Mouse (Mus musculus) forelimb bud, embryonic 11.5 days (tissue): Measurements from ENCODE around the gene Etfb.

Experiments used
- DNase-seq: peaks from one replicate; pipeline ENCODE4 v3.0.0-alpha.2; 2012; ENCODE audit warnings: low read depth, low spot score

Etfb gene

GRCm38 (mm10) chr7:43448246-43448645 lies 4.4 kb downstream of the Etfb start:
- no peak for DNase-seq

- no peak for DNase-seq
These were observed 5.9 kb downstream of the Etfb start for GRCm38 (mm10) chr7:43449811-43450210.

GRCm38 (mm10) chr7:43451726-43452125 lies 7.8 kb downstream of the Etfb start:
- no peak for DNase-seq

- DNase-seq = no peak
These were observed 8.7 kb downstream of the Etfb start for GRCm38 (mm10) chr7:43452609-43453008.

- DNase-seq = no peak
These were observed 9.9 kb downstream of the Etfb start for GRCm38 (mm10) chr7:43453599-43454355.

GRCm38 (mm10) chr7:43454371-43454770 lies 10.5 kb downstream of the Etfb start:
- no peak for DNase-seq

- DNase-seq = no peak
These were observed 19.0 kb downstream of the Etfb start, which contains the start of gene Vsig10l for GRCm38 (mm10) chr7:43462851-43463250. Vsig10l (plus strand) TSS chr7:43463151.

- DNase-seq = no peak
These were observed 20.1 kb downstream of the Etfb start for GRCm38 (mm10) chr7:43463976-43464375.

- DNase-seq = peak; percentile 35
These were observed 21.0 kb downstream of the Etfb start for GRCm38 (mm10) chr7:43464864-43465343.

- peak; percentile 66 for DNase-seq
These were observed 21.6 kb downstream of the Etfb start for GRCm38 (mm10) chr7:43465344-43466098.

GRCm38 (mm10) chr7:43466099-43466694 lies 22.3 kb downstream of the Etfb start:
- peak; percentile 68 for DNase-seq

- DNase-seq = peak; percentile 49
These were observed 26.5 kb downstream of the Etfb start for GRCm38 (mm10) chr7:43470373-43470772.

GRCm38 (mm10) chr7:43475706-43476105 lies 31.8 kb downstream of the Etfb start:
- DNase-seq = no peak

- no peak for DNase-seq
These were observed 32.5 kb downstream of the Etfb start for GRCm38 (mm10) chr7:43476376-43476775.

GRCm38 (mm10) chr7:43481191-43481590 lies 37.3 kb downstream of the Etfb start:
- no peak for DNase-seq

GRCm38 (mm10) chr7:43482090-43482716 lies 38.3 kb downstream of the Etfb start:
- no peak for DNase-seq

GRCm38 (mm10) chr7:43483236-43483635 lies 39.4 kb downstream of the Etfb start:
- no peak for DNase-seq

GRCm38 (mm10) chr7:43488646-43489045 lies 44.8 kb downstream of the Etfb start:
- DNase-seq = no peak

GRCm38 (mm10) chr7:43489631-43490125 lies 45.8 kb downstream of the Etfb start, which contains the start of gene Iglon5:
Iglon5 (minus strand) TSS chr7:43490075.
- DNase-seq = no peak

GRCm38 (mm10) chr7:43490182-43490584 lies 46.3 kb downstream of the Etfb start:
- DNase-seq = peak; percentile 70

GRCm38 (mm10) chr7:43490861-43491260 lies 47.0 kb downstream of the Etfb start:
- no peak for DNase-seq
